Mouse (Mus musculus): ENCODE results near the gene Tspan11. TPM values are rescaled to one million over a fixed set of nuclear protein-coding genes. Genes with fewer than 3 reads are reported as not detected.

The Tspan11 gene
- polyA plus RNA-seq, 1 experiment: 1.4 TPM

- no peak overlapping the region for H3K4me3 ChIP-seq (ENCODE audit: control insufficient read depth, insufficient read depth, low read length)
- H3K4me1 ChIP-seq (replicated peaks; ENCODE audit: control insufficient read depth, insufficient read depth, low read length): no peaks in the 10 kb centered on the region
- WGBS: 87% methylated on average over 6 of the region's 6 CpGs
- no peak for DNase-seq
- no peaks in the 10 kb centered on the region for H3K36me3 ChIP-seq (ENCODE audit: control insufficient read depth, insufficient read depth, low read length)
- no peaks in the 10 kb centered on the region for H3K27me3 ChIP-seq (ENCODE audit: control insufficient read depth, insufficient read depth, low read length)
- no peak for TF ChIP-seq POLR2A (IDR thresholded peaks at IDR 0.05; ENCODE audit: control insufficient read depth, extremely low read depth, insufficient read depth, low read length, poor library complexity)
- H3K27ac ChIP-seq (ENCODE audit: control insufficient read depth, insufficient read depth, low read length): no peak overlapping the region
These were observed 37.9 kb upstream of the Tspan11 start for GRCm38 (mm10) chr6:127849496-127849895.

DNA sequence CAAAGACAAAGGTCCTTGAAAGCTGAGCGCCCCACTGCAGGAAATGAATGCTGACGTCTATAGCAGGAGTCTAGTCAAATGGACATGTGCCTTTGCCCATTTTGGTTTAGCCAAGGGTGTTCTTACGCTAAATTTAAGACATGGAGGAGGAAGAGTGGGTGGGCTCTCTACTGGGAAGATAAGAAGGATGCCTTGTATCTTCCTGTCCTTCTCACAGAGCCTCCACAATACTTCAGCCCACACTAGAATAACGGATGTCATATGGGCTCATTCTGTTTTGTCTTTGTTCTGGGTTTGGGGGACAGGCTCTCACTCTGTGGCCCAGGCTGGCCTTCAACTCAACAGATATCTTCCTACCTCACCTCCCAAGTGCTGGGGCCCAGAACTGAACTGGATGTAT is 35.8 kb upstream of the Tspan11 start:
- WGBS: 88% methylated on average over 4 of the region's 4 CpGs
- Histone ChIP-seq H3K4me3 (ENCODE audit: control insufficient read depth, insufficient read depth, low read length) (no peak overlapping the region), H3K36me3 (ENCODE audit: control insufficient read depth, insufficient read depth, low read length) (no peaks in the 10 kb centered on the region), H3K27ac (ENCODE audit: control insufficient read depth, insufficient read depth, low read length) (no peak overlapping the region), H3K27me3 (ENCODE audit: control insufficient read depth, insufficient read depth, low read length) (no peaks in the 10 kb centered on the region), H3K4me1 (replicated peaks; ENCODE audit: control insufficient read depth, insufficient read depth, low read length) (no peaks in the 10 kb centered on the region)
- TF ChIP-seq CTCF (IDR thresholded peaks at IDR 0.05; ENCODE audit: borderline replicate concordance, control insufficient read depth, extremely low read depth, insufficient read depth, low read length, poor library complexity): no peak
- no peak for TF ChIP-seq POLR2A (IDR thresholded peaks at IDR 0.05; ENCODE audit: control insufficient read depth, extremely low read depth, insufficient read depth, low read length, poor library complexity)
- no peak for DNase-seq

DNA sequence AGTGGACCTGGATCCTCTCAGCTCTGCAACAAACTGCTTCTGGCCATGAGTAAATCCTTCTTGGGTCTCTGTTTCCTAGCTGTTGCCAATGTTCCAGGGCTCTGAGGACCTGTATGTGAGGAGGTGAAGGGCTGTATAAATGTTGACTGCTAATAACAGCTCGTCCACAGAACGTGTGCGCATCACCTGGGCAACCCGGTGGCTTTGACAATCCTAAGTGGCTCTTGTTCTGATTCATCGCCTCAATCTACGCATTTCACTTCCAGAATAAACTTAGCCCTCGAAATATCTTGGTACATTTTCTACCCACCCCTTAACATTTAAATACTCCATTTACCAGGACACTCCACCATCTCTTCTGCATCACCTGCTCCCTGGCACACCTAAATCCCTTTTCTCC is 34.1 kb upstream of the Tspan11 start:
- no peak for DNase-seq
- Histone ChIP-seq H3K4me1 (replicated peaks; ENCODE audit: control insufficient read depth, insufficient read depth, low read length) (no peaks in the 10 kb centered on the region), H3K27ac (ENCODE audit: control insufficient read depth, insufficient read depth, low read length) (no peak overlapping the region), H3K36me3 (ENCODE audit: control insufficient read depth, insufficient read depth, low read length) (no peaks in the 10 kb centered on the region), H3K4me3 (ENCODE audit: control insufficient read depth, insufficient read depth, low read length) (no peak overlapping the region), H3K27me3 (ENCODE audit: control insufficient read depth, insufficient read depth, low read length) (no peaks in the 10 kb centered on the region)
- no peak for TF ChIP-seq POLR2A (IDR thresholded peaks at IDR 0.05; ENCODE audit: control insufficient read depth, extremely low read depth, insufficient read depth, low read length, poor library complexity)
- TF ChIP-seq CTCF (IDR thresholded peaks at IDR 0.05; ENCODE audit: borderline replicate concordance, control insufficient read depth, extremely low read depth, insufficient read depth, low read length, poor library complexity): no peak
- 92% methylated on average over 7 of the region's 7 CpGs for WGBS

- WGBS: 33% methylated on average over 16 of the region's 16 CpGs
- H3K27ac ChIP-seq (ENCODE audit: control insufficient read depth, insufficient read depth, low read length): no peak overlapping the region
These were observed 33.4 kb upstream of the Tspan11 start for GRCm38 (mm10) chr6:127853771-127854687.

GRCm38 (mm10) chr6:127854688-127855013 is 32.7 kb upstream of the Tspan11 start:
- no peak overlapping the region for H3K4me3 ChIP-seq (ENCODE audit: control insufficient read depth, insufficient read depth, low read length)
- H3K27ac ChIP-seq (ENCODE audit: control insufficient read depth, insufficient read depth, low read length): no peak overlapping the region
- TF ChIP-seq CTCF (IDR thresholded peaks at IDR 0.05; ENCODE audit: borderline replicate concordance, control insufficient read depth, extremely low read depth, insufficient read depth, low read length, poor library complexity): no peak
- TF ChIP-seq POLR2A (IDR thresholded peaks at IDR 0.05; ENCODE audit: control insufficient read depth, extremely low read depth, insufficient read depth, low read length, poor library complexity): no peak
- no peaks in the 10 kb centered on the region for H3K36me3 ChIP-seq (ENCODE audit: control insufficient read depth, insufficient read depth, low read length)
- no peaks in the 10 kb centered on the region for H3K27me3 ChIP-seq (ENCODE audit: control insufficient read depth, insufficient read depth, low read length)
- H3K4me1 ChIP-seq (replicated peaks; ENCODE audit: control insufficient read depth, insufficient read depth, low read length): no peaks in the 10 kb centered on the region
- no peak for DNase-seq
- 95% methylated on average over 2 of the region's 2 CpGs for WGBS

More at GRCm38 (mm10) chr6:127853771-127854687, 33.4 kb upstream of the Tspan11 start:
- Histone ChIP-seq H3K4me3 (ENCODE audit: control insufficient read depth, insufficient read depth, low read length) (no peak overlapping the region), H3K4me1 (replicated peaks; ENCODE audit: control insufficient read depth, insufficient read depth, low read length) (no peaks in the 10 kb centered on the region), H3K27me3 (ENCODE audit: control insufficient read depth, insufficient read depth, low read length) (no peaks in the 10 kb centered on the region), H3K36me3 (ENCODE audit: control insufficient read depth, insufficient read depth, low read length) (no peaks in the 10 kb centered on the region)
- DNase-seq: no peak
- TF ChIP-seq POLR2A (IDR thresholded peaks at IDR 0.05; ENCODE audit: control insufficient read depth, extremely low read depth, insufficient read depth, low read length, poor library complexity): no peak

GRCm38 (mm10) chr6:127855711-127856295 is 31.6 kb upstream of the Tspan11 start:
- no peak for DNase-seq
- TF ChIP-seq CTCF (IDR thresholded peaks at IDR 0.05; ENCODE audit: borderline replicate concordance, control insufficient read depth, extremely low read depth, insufficient read depth, low read length, poor library complexity): no peak
- TF ChIP-seq POLR2A (IDR thresholded peaks at IDR 0.05; ENCODE audit: control insufficient read depth, extremely low read depth, insufficient read depth, low read length, poor library complexity): no peak
- no peaks in the 10 kb centered on the region for H3K27me3 ChIP-seq (ENCODE audit: control insufficient read depth, insufficient read depth, low read length)
- WGBS: 85% methylated on average over 9 of the region's 9 CpGs
- no peaks in the 10 kb centered on the region for H3K4me1 ChIP-seq (replicated peaks; ENCODE audit: control insufficient read depth, insufficient read depth, low read length)
- H3K27ac ChIP-seq (ENCODE audit: control insufficient read depth, insufficient read depth, low read length): no peak overlapping the region
- H3K36me3 ChIP-seq (ENCODE audit: control insufficient read depth, insufficient read depth, low read length): no peaks in the 10 kb centered on the region
- H3K4me3 ChIP-seq (ENCODE audit: control insufficient read depth, insufficient read depth, low read length): no peak overlapping the region

All from thymus, adult 2 months (tissue).